Mouse (Mus musculus) left cerebral cortex, postnatal 4 days (tissue): ENCODE data around the gene Nf1. TPM values are rescaled to one million over a fixed set of nuclear protein-coding genes. Genes with fewer than 3 reads are reported as not detected.

Experiments used
- DNase-seq: peaks from one replicate; pipeline ENCODE4 v3.0.0-alpha.2; 2022
- intact Hi-C: fragments of 180-260 bp; cut with DNase I; formaldehyde crosslinking; loops from one replicate; pipeline ENCODE4 v1.15.1; 2025
- total RNA-seq, 2 experiments: library from RNA; stranded (reverse); gene quantifications; 2 replicates each; pipeline ENCODE4 v1.2.3; 2021

Gene Nf1
- total RNA-seq, 2 experiments from 2014 or later, result 102 to 107 TPM

DNA sequence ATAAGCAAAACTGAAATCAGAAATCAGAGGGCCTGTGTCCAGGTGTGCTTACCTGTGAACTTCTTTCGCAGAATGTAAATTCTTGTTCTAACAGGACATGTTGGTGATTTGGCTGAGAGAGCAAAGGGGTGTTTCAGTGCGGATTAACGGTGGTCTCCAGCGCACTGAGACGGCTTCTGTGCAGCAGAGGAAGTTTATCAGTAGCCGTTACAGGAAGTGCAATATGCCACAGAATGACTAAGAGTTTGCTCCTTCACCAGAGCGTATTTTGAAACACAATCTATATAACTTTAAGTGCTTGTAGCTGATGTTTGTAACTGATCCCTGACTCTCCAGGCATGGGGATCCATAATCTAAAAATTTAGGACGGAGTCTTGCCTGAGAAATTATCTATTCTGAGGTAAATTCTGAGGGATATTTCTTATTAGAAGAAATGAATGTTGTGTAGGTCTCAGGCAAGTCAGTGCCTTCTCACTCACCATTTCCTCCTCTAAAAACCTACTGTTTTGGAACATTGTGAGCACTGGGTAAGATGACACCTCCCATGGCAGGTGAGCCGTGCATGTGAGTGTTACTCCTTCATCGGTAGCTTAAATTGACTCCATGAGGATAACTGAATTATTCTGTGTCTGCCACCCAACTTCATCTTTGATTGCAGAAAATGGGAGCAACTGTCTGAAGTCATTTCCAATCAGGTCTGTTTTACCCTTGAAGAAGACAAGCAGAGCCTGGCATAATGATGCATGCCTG is 184.2 kb downstream of the Nf1 start, which contains the start of gene Evi2b:
TSS of gene Evi2b (minus strand) at position 203 of the 750 bp plus-strand sequence.
- intact Hi-C loops, result no loop called here
- no peak for DNase-seq

DNA sequence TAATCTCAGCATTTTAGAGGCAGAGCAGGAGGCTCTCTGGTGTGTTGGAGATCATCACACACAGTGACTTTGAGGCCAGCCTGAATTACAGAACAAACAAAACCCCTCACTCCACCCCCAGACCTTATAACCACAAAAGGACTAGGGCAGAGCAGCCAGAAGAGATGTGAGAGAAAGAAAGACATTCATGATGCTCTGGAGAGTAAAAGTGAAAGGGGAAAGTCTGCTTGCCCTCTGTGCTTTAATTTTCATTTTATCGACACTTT is 184.8 kb downstream of the Nf1 start:
- intact Hi-C loops, result no loop called here
- DNase-seq, result no peak

DNA sequence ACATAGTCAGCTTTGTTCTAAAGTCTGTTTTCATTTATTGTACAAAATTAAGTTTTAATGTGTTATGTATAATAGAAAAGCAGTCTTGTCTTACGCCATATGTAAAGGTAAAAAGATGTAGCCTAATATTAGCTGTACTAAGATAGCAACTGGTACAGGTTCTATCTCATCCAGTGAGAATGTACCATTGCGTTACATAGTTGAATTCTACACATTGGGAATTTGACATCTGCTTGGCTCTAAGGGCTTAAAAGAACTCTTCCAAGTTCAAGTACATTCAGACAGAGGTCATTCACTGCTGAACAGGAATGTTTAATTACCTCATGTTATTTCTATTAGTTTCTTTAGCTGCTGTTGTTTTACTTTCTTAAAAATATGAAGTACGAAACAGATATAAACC is 187.1 kb downstream of the Nf1 start:
- DNase-seq, result no peak
- intact Hi-C loops, result no loop called here

- no peak for DNase-seq
- intact Hi-C loops, result no loop called here
Observed at GRCm38 (mm10) chr11:79527015-79527738, 187.7 kb downstream of the Nf1 start.

DNA sequence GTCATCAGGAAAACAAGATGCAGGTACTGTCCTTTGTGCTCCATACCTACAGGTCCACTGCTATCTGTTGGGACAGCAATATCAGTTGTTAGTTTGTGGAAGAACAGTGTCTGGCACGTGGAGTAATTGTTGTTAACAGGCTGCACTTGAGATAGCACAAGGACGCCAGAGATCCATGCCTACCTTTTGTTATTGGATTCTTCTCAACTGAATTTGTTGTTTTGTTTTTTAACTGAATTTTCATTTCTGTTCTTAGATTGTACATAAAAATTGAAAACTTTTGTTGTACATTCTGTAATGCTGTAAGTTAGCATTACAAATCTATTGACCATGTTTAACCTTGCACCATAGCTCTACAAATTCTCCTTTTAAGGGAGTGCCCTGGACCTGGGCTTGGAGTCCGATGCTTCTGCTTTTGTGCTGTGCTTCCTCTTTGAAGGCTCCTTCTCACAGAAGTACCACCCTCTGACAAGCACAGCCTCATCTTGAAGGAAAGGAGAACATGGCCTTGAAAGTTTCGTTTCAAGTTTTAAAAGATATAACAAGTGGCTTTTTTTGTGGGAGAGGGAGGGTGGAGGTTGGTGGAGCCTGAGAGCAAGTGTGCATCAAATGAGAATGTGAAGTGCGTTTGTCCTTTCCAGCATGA is 188.4 kb downstream of the Nf1 start:
- intact Hi-C loops, result no loop called here
- no peak for DNase-seq

DNA sequence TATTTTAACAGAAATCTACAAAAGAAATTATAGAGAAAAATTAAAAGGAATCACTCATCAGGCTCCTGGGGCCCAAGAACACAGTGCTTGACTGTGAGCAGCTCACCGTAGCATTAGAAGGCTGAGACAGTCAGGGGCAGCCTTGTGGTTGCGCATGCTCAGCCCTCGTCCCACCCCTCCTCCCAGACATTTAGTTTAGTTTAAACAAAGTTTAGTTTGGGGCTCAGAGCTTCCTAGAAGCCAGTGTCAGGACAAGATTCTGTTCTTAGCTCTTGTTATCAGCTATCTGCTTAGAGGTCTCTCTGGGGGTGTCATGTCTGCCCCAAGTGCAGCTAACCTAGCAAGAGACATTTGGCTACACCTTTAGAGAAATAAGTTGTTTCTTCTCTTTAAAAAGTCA is 189.1 kb downstream of the Nf1 start:
- no peak for DNase-seq
- intact Hi-C loops, result no loop called here

DNA sequence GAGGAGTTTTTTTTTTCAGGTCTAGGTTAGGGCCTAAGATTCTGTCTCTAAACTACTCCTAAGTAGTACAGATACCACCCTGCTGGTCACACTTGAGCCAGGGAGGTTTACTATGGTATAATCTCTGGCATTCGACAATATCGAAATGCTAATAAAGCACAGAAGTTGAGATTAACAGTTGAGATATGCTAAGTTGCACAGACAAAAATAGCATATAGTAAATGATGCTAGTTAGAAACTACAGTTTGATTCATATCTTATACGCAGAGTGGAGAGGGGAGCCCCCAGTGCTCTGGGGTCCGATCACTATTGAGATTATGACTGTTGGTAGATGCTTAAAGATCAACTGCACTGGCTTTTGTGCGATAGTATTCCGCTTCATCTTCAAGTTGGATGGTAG is 189.7 kb downstream of the Nf1 start:
- intact Hi-C loops, result no loop called here

DNA sequence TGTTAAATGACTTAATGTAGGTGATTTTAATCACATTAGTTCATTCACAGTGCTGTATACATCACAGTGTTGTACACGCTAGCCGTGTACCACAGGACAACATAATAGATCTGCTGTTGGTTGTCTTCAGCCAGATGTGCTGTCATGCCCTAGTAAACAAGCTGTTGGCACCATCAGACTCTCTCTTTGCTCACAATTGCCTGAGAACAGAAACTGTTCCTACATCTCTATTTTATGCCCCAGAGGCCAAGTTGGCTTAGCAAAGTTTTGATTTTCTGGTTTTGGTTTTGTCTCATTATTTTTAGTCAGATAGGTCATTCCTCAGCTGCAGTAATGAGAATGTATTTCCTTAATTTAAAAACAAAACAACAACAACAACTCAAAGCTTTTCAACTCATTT is 190.2 kb downstream of the Nf1 start:
- intact Hi-C loops, result no loop called here
- no peak for DNase-seq

More for the DNA sequence above, 189.7 kb downstream of the Nf1 start:
- DNase-seq, result no peak

- DNase-seq, result no peak
- intact Hi-C loops, result no loop called here
Observed at GRCm38 (mm10) chr11:79530333-79530761, 190.9 kb downstream of the Nf1 start, which contains the start of the genes Evi2 and Evi2a. TSS of gene Evi2 (minus strand) at chr11:79530589. TSS of gene Evi2a (minus strand) at chr11:79530609.

- intact Hi-C loops, result no loop called here
- DNase-seq, result no peak
Observed at GRCm38 (mm10) chr11:79530774-79531173, 191.3 kb downstream of the Nf1 start.

- intact Hi-C loops, result no loop called here
- DNase-seq, result no peak
Observed at GRCm38 (mm10) chr11:79531485-79531884, 192.0 kb downstream of the Nf1 start.

DNA sequence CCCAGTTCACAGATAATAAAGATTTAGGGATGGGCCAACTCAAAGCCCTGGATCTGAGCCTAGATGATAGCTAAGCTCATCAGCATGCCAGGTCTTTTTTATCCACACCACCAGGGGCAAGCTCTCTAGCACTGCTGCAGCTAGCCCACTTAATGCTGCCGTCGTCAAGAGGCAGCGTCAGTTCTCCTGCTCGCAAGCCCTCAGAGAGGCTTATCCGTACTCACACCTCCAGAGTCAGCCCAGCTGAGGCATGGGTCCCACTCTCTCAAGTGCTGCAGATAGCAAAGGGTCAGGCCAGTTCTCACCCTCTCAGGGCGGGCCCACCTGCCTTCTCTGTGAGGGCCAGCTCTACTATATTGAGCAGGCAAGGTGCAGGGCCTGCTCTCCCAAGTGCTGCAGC is 193.8 kb downstream of the Nf1 start:
- DNase-seq, result no peak

GRCm38 (mm10) chr11:79533950-79534690 is 194.6 kb downstream of the Nf1 start:
- DNase-seq, result peak; percentile 37
- intact Hi-C loops, result no loop called here

More for the DNA sequence above, 193.8 kb downstream of the Nf1 start:
- intact Hi-C loops, result no loop called here

DNA sequence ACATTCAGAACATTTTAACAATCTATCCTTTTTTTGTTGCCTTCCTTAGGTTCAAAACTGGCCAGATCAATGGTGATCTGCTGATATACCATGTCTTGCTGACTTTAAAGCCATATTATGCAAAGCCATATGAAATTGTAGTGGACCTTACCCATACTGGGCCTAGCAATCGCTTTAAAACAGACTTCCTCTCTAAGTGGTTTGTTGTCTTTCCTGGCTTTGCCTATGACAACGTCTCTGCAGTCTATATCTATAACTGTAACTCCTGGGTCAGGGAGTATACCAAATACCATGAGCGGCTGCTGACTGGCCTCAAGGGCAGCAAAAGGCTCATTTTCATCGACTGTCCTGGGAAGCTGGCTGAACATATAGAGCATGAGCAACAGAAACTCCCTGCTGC is 196.1 kb downstream of the Nf1 start:
- no peak for DNase-seq
- intact Hi-C loops, result no loop called here

- DNase-seq, result no peak
- intact Hi-C loops, result no loop called here
Observed at GRCm38 (mm10) chr11:79536293-79536692, 196.8 kb downstream of the Nf1 start.

DNA sequence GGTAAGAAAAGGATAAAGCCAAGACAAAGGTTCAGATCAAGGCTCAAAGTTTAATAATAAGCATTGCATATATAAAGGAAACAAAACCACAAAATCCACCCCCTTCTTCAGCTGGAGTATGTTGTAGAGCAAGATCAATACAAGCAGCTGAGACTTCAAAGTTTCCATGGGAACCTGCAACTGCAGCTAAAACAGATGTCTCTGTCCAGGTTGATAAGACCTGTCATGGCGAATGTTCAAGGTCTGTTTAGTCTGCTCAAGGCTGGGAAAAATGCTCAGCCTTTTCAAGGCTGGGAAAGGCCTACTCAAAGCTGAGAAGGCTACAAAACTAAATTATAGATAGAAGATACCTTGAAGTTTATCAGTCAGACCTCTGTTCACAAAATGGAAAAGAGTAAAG is 213.1 kb downstream of the Nf1 start:
- no peak for DNase-seq
- intact Hi-C loops, result no loop called here

DNA sequence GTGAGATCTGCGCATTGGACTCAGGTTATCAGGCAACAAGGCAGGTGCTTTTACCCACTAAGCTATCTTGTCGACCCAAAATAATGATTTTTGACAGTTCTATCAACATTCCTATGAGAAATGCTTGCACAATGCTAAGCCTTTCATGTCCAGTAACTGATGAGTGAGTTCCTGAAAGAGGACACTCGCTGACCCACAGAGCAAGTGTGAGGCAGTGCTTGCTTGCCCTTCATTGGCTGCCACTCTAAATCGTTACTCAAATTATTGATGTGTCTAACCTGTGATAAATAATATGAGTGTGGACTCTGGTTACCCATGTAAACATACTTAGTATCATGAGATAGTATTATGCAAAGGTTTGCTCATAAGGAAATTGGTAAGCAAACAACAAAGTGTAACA is 221.0 kb downstream of the Nf1 start:
- intact Hi-C loops, result loop anchor here (10.0 kb wide), 1 partner anchor 316 kb away; no protein-coding TSS in a partner anchor
- DNase-seq, result no peak

GRCm38 (mm10) chr11:79563493-79563892 is 224.0 kb downstream of the Nf1 start:
- intact Hi-C loops, result loop anchor here (10.0 kb wide), 1 partner anchor 319 kb away; no protein-coding TSS in a partner anchor
- DNase-seq, result no peak

- no peak for DNase-seq
- intact Hi-C loops, result loop anchor here (10.0 kb wide), 1 partner anchor 322 kb away; no protein-coding TSS in a partner anchor
Observed at GRCm38 (mm10) chr11:79566947-79567346, 227.5 kb downstream of the Nf1 start.

DNA sequence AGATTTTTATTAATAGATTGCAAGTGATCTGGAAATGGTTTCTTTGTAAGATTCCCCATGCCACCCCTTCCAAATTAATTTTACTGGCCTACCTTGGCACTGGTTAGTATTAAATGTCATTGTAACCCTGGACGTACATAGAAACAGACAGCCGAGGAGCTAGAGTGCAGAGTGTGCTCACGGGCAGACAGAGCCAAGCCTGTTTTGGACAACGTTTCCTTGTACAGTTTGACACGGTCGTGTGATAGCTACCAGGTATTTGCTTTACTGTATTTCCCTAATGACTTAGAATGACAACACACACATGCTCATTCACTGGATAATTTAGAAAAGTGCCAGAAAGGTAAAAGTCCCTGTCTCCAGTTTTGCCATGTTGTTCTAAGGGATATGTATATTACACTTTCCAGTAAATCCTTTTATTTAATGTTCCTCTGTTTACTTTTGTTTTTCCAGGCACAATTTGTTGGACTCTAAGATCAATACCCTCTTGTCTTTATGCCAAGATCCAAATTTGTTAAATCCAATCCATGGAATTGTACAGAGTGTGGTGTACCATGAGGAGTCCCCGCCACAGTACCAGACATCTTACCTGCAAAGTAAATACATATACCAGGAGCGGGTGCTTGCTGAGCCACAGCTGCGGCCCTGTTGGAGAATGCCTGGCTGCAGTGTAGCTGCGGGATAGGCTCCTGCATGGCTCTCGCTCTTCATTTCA is 228.9 kb downstream of the Nf1 start:
- intact Hi-C loops, result loop anchor here (10.0 kb wide), 1 partner anchor 324 kb away; no protein-coding TSS in a partner anchor
- DNase-seq, result no peak
